Mouse (Mus musculus): ENCODE data around the gene Olfr282. TPM values are rescaled to one million over a fixed set of nuclear protein-coding genes. Genes with fewer than 3 reads are reported as not detected.

Gene Olfr282
- polyA plus RNA-seq, 1 experiment: not detected

DNA sequence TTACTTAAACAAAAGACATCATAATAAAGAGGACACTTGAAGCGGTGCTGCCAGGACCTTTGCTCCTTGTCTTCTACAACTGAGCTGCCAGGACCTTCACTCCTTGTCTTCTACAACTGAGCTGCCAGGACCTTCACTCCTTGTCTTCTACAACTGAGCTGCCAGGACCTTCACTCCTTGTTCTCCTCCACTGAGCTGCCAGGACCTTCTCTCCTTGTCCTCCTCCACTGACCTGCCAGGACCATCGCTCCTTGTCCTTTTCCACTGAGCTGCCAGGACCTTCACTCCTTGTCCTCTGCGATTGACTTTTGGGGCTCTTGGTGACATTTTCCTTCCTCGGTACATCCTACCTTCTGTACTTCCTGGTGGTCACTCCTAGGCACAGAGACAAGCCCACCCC is 17.5 kb downstream of the Olfr282 start:
- no peak overlapping the region for H3K4me3 ChIP-seq (ENCODE audit: insufficient read depth, low read depth, low read length)
- WGBS: 53% methylated on average over 4 of the region's 4 CpGs
- TF ChIP-seq CTCF (IDR thresholded peaks at IDR 0.05; ENCODE audit: insufficient read depth, low read depth, low read length) (no peak), POLR2A (IDR thresholded peaks at IDR 0.05; ENCODE audit: insufficient read depth, low read depth, low read length) (no peak)
- no peaks in the 10 kb centered on the region for H3K4me1 ChIP-seq (ENCODE audit: control insufficient read depth, insufficient read depth, low read length)
- no peak overlapping the region for H3K27ac ChIP-seq (ENCODE audit: insufficient read depth, low read depth, low read length)

DNA sequence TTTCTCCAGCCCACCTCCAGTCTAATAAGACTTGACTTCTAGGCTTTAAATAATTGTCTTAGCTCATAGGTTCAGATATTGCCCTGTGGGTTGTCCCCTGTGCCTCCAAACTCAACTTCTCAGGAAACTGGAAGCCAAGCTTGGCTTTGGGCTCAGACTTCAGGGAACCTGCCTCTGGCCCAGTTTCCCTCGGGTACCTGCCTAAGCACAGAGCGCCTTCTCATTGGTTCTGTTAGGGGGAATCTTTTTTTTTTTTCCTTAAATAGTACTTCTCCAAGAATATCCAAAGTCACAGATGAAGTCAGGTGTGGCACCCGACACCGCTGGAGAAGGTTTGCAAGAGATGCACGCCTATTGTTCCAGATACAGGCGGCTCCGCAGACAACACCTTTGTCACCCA is 21.3 kb downstream of the Olfr282 start, which contains the start of gene Olfr281:
Gene Olfr281 (plus strand): TSS at position 301 of the 400 bp plus-strand sequence.
- no peak within 1 kb of the TSS for H3K27ac ChIP-seq (ENCODE audit: insufficient read depth, low read depth, low read length)
- H3K4me1 ChIP-seq (ENCODE audit: control insufficient read depth, insufficient read depth, low read length): no peaks in the 10 kb centered on the region
- WGBS: 90% methylated on average over 7 of the region's 7 CpGs
- no peak within 1 kb of the TSS for H3K4me3 ChIP-seq (ENCODE audit: insufficient read depth, low read depth, low read length)
- TF ChIP-seq POLR2A (IDR thresholded peaks at IDR 0.05; ENCODE audit: insufficient read depth, low read depth, low read length) (no peak), CTCF (IDR thresholded peaks at IDR 0.05; ENCODE audit: insufficient read depth, low read depth, low read length) (no peak)

DNA sequence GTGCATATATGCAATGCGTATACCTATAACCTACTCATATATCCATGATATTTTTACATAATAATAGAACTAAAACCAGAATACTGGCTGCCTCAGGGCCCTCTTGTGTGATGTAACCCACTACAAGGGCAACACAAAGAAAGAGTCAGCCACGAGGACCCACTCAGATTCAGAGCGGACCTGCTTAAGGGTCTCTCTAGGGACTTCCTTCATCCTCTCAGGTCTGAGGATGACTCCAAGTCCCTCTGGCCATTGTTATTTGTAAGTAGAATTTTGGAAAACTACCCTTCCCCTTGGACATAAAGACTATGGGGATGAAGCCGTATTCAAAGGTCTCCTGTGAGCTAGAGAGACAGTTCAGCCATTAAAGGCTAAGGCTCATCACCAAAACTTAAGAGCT is 38.6 kb downstream of the Olfr282 start, which contains the start of gene OR5BS1P:
Gene OR5BS1P (plus strand): TSS at position 301 of the 400 bp plus-strand sequence.
- no peak within 1 kb of the TSS for H3K4me3 ChIP-seq (ENCODE audit: insufficient read depth, low read depth, low read length)
- H3K27ac ChIP-seq (ENCODE audit: insufficient read depth, low read depth, low read length): no peak within 1 kb of the TSS
- H3K4me1 ChIP-seq (ENCODE audit: control insufficient read depth, insufficient read depth, low read length): no peaks in the 10 kb centered on the region
- WGBS: 92% methylated on average over 4 of the region's 4 CpGs
- TF ChIP-seq POLR2A (IDR thresholded peaks at IDR 0.05; ENCODE audit: insufficient read depth, low read depth, low read length) (no peak), CTCF (IDR thresholded peaks at IDR 0.05; ENCODE audit: insufficient read depth, low read depth, low read length) (no peak)

DNA sequence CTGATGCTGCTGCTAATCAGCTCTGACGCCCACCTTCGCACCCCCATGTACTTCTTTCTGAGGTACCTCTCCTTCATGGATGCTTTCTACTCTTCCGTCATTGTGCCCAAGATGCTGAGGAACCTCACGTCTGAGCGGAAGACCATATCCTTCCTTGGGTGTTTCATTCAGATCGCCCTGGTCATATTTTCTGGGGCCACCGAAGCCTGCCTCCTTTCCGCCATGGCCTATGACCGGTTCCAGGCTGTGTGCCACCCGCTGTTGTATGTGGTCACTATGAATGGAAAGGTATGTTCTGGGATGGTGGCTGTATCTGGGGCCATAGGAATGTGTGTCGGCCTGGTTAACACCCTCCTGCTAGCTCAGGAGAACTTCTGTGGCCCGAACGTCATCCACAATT is 40.5 kb downstream of the Olfr282 start:
- Histone ChIP-seq H3K4me3 (ENCODE audit: insufficient read depth, low read depth, low read length) (no peak overlapping the region), H3K4me1 (ENCODE audit: control insufficient read depth, insufficient read depth, low read length) (peaks cover 4% of the 10 kb centered on the region; the same call in 1 of the 2 replicates), H3K27ac (ENCODE audit: insufficient read depth, low read depth, low read length) (no peak overlapping the region)
- WGBS: 95% methylated on average over 13 of the region's 13 CpGs
- no peak for TF ChIP-seq CTCF (IDR thresholded peaks at IDR 0.05; ENCODE audit: insufficient read depth, low read depth, low read length)
- no peak for TF ChIP-seq POLR2A (IDR thresholded peaks at IDR 0.05; ENCODE audit: insufficient read depth, low read depth, low read length)

DNA sequence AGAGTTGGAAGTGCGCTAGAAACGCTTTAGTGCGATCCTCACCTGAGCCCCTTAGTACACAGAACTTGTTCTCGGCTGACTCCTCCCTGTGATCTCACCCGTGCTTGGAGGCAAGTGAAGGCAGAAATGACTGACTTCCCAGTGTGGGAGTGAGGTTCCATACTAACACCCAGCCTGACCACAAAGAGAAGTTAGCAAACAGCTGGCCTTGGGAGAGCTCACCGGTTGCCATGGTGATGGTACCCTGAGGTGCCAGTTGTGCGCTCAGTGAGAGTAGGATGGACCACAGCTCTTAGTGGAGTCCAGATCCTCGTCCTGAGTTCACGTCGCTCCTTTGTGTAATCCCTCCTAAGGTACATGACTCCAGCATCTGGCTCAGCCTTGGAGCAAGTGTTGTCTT is 43.9 kb downstream of the Olfr282 start:
- H3K4me3 ChIP-seq (ENCODE audit: insufficient read depth, low read depth, low read length): no peak overlapping the region
- WGBS: 83% methylated on average over 10 of the region's 10 CpGs
- H3K4me1 ChIP-seq (ENCODE audit: control insufficient read depth, insufficient read depth, low read length): peaks cover 4% of the 10 kb centered on the region; the same call in 1 of the 2 replicates
- TF ChIP-seq POLR2A (IDR thresholded peaks at IDR 0.05; ENCODE audit: insufficient read depth, low read depth, low read length) (no peak), CTCF (IDR thresholded peaks at IDR 0.05; ENCODE audit: insufficient read depth, low read depth, low read length) (no peak)
- H3K27ac ChIP-seq (ENCODE audit: insufficient read depth, low read depth, low read length): no peak overlapping the region

DNA sequence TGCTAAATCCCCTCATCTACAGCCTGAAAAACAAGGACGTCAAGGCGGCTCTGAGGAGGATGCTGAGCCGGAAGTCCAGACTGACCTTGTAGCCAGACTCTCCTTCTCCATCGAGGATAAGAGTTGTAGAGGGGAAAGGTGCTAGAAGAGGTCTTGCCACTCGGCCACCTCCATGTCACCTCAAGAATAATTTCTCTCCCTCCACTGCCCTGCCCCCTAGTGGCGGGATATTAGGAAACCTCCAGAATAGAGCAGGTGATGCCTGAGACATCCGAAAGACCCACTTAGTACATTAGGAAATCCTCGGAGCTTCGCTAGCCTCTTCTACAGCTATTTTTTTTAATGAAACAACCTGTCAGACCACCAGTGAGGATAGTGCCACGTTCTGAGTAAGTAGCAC is 44.4 kb downstream of the Olfr282 start:
- Histone ChIP-seq H3K4me1 (ENCODE audit: control insufficient read depth, insufficient read depth, low read length) (peaks cover 4% of the 10 kb centered on the region; the same call in 1 of the 2 replicates), H3K27ac (ENCODE audit: insufficient read depth, low read depth, low read length) (no peak overlapping the region), H3K4me3 (ENCODE audit: insufficient read depth, low read depth, low read length) (no peak overlapping the region)
- 61% methylated on average over 10 of the region's 10 CpGs for WGBS
- TF ChIP-seq POLR2A (IDR thresholded peaks at IDR 0.05; ENCODE audit: insufficient read depth, low read depth, low read length) (no peak), CTCF (IDR thresholded peaks at IDR 0.05; ENCODE audit: insufficient read depth, low read depth, low read length) (no peak; the same call in 1 of the 2 replicates)

DNA sequence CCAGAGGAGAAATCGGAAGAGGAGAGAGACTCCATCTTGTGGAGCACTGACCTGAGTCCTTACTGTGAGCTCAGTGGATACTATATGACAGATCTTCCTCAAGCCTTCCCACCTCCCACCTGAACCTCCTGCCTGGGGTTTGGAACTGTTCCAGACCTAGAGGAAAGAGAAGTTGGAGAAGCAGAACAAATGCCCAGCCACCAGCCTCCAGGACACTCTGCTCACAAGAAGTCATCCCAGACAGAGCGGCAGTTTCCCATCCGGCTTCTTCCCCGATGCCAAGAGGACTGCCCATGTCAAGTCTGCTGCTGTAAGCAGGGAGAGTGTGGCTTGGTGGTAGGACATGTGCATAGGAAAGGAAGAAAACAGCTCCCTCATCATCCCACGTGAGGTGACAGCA is 45.3 kb downstream of the Olfr282 start:
- no peak overlapping the region for H3K27ac ChIP-seq (ENCODE audit: insufficient read depth, low read depth, low read length)
- peaks cover 4% of the 10 kb centered on the region; the same call in 1 of the 2 replicates for H3K4me1 ChIP-seq (ENCODE audit: control insufficient read depth, insufficient read depth, low read length)
- 73% methylated on average over 5 of the region's 5 CpGs for WGBS
- H3K4me3 ChIP-seq (ENCODE audit: insufficient read depth, low read depth, low read length): no peak overlapping the region
- TF ChIP-seq POLR2A (IDR thresholded peaks at IDR 0.05; ENCODE audit: insufficient read depth, low read depth, low read length): no peak
- no peak for TF ChIP-seq CTCF (IDR thresholded peaks at IDR 0.05; ENCODE audit: insufficient read depth, low read depth, low read length)

DNA sequence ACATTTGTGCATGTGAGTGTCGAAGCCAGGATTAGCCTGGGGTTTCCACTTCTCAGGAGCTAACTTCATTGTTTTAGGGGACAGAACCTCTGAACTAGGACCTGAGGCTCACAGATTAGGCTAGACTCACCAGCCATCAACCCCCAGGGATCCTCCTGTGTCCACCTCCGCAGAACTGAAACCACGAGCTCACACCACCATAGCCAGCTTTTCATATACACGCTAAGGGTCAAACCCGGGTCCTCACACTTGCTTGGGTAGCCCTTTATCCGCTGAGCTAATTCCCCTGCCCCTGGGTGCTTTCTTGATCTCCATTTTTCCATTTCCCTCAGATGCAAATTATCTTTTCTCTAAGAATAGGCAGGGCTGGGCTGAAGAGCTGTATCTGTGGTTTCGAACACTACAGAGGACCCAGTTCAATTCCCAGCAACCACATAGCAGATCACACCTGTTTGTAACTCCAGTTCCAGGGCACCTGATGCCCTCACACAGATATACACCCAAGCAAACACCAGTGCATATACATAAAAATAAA is 48.6 kb downstream of the Olfr282 start:
- Histone ChIP-seq H3K4me3 (ENCODE audit: insufficient read depth, low read depth, low read length) (no peak overlapping the region), H3K27ac (ENCODE audit: insufficient read depth, low read depth, low read length) (no peak overlapping the region), H3K4me1 (ENCODE audit: control insufficient read depth, insufficient read depth, low read length) (peaks cover 4% of the 10 kb centered on the region; the same call in 1 of the 2 replicates)
- 76% methylated on average over 7 of the region's 7 CpGs for WGBS
- TF ChIP-seq CTCF (IDR thresholded peaks at IDR 0.05; ENCODE audit: insufficient read depth, low read depth, low read length) (no peak), POLR2A (IDR thresholded peaks at IDR 0.05; ENCODE audit: insufficient read depth, low read depth, low read length) (no peak)

DNA sequence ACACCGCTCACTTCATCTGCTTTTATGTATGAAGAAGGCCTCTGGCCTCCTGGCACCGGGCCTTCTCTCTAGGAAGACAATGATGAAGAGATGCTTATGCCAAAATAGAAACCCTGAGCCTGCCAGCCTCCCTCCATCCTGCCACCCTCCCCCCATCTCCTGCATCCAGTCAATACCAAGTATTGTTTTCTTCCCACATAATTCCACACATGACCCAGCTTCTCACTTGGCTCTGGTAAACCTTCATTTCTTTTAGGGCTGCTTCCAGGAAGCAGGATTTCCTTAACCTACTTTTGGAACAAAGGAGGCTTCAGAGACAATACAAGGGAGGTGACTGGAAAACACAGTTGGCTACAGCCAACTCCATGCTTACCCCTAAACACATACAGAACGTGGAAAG is 51.7 kb downstream of the Olfr282 start, which contains the start of gene Lalba:
Gene Lalba (minus strand): TSS at position 21 of the 400 bp plus-strand sequence.
- TF ChIP-seq CTCF (IDR thresholded peaks at IDR 0.05; ENCODE audit: insufficient read depth, low read depth, low read length) (no peak), POLR2A (IDR thresholded peaks at IDR 0.05; ENCODE audit: insufficient read depth, low read depth, low read length) (no peak)
- H3K4me3 ChIP-seq (ENCODE audit: insufficient read depth, low read depth, low read length): no peak within 1 kb of the TSS
- no peaks in the 10 kb centered on the region for H3K4me1 ChIP-seq (ENCODE audit: control insufficient read depth, insufficient read depth, low read length)
- 41% methylated on average over 3 of the region's 3 CpGs for WGBS
- H3K27ac ChIP-seq (ENCODE audit: insufficient read depth, low read depth, low read length): no peak within 1 kb of the TSS
